Mouse (Mus musculus) hindbrain, postnatal 0 days (tissue): ENCODE data around the gene Gpc6. TPM values are rescaled to one million over a fixed set of nuclear protein-coding genes. Genes with fewer than 3 reads are reported as not detected.
A peak's percentile ranks its signal among the peaks of the same experiment; 100 is the strongest.

ENCODE experiments used
- ATAC-seq: fragments of 200-750 bp; cut with Nextera tagmentation; 2 replicates; pipeline ENCODE4 v1.8.0; 2017; ENCODE audit warnings: mild to moderate bottlenecking, moderate TSS enrichment, moderate library complexity
- DNase-seq: peaks from one replicate; pipeline ENCODE4 v3.0.0-alpha.2; 2015; ENCODE audit warnings: low spot score
- H3K27ac ChIP-seq: fragments of 300-500 bp; sonication (generic); 2 replicates; pipeline ENCODE4 v1.5.1; 2014; ENCODE audit warnings: mild to moderate bottlenecking
- H3K27me3 ChIP-seq: fragments of 300-500 bp; sonication (generic); 2 replicates; pipeline ENCODE4 v1.6.1; 2014; ENCODE audit warnings: low read length, mixed read lengths; ENCODE audit not compliant: insufficient read depth
- H3K36me3 ChIP-seq: fragments of 300-500 bp; sonication (generic); 2 replicates; pipeline ENCODE4 v1.6.1; 2014; ENCODE audit warnings: low read length, mixed read lengths; ENCODE audit not compliant: insufficient read depth
- H3K4me1 ChIP-seq: fragments of 300-500 bp; sonication (generic); 2 replicates; pipeline ENCODE4 v1.6.1; 2014; ENCODE audit warnings: antibody characterized with exemption, low read length, mixed read lengths; ENCODE audit not compliant: insufficient read depth
- H3K4me2 ChIP-seq: fragments of 300-500 bp; sonication (generic); 2 replicates; pipeline ENCODE4 v1.6.1; 2014; ENCODE audit warnings: low read depth, mild to moderate bottlenecking, low read length, moderate library complexity, mixed read lengths
- H3K4me3 ChIP-seq: fragments of 300-500 bp; sonication (generic); 2 replicates; pipeline ENCODE4 v1.5.1; 2014; ENCODE audit warnings: low read length
- H3K9ac ChIP-seq: fragments of 300-500 bp; sonication (generic); replicated peaks from 2 replicates; pipeline ENCODE4 v1.6.1; 2014; ENCODE audit warnings: mild to moderate bottlenecking, low read length, moderate library complexity, mixed read lengths
- H3K9me3 ChIP-seq: fragments of 300-500 bp; sonication (generic); 2 replicates; pipeline ENCODE4 v1.6.1; 2016; ENCODE audit warnings: low read length, mixed read lengths
- CTCF ChIP-seq: IDR thresholded peaks from 2 replicates; pipeline ENCODE4 v1.5.1; 2016; ENCODE audit warnings: antibody characterized with exemption, control low read depth, low read depth
- WGBS: fragments of 180-500 bp; shearing (Covaris S2); extraction: QIAGEN DNeasy Blood & Tissue Kit; methylation state at CpG from one replicate; pipeline ENCODE4 v1.1.7; 2014; 5-methylcytosine and 5-hydroxymethylcytosine counted together
- polyA plus RNA-seq: library from polyadenylated mRNA; unstranded; fragments of >200 nt; fragmentation: Nextera tagmentation; extraction: Ambion mirVana; gene quantifications from 2 replicates; pipeline ENCODE4 v1.2.1, GENCODE M21; 2015
- total RNA-seq: library from RNA; depleted of rRNA; stranded (reverse); fragments of >200 nt; gene quantifications from 2 replicates; pipeline ENCODE4 v1.2.3, GENCODE M21; 2014

Gpc6 gene
- total and polyA plus RNA-seq, 2 experiments from 2014 or later: 17.9 to 28.5 TPM

DNA sequence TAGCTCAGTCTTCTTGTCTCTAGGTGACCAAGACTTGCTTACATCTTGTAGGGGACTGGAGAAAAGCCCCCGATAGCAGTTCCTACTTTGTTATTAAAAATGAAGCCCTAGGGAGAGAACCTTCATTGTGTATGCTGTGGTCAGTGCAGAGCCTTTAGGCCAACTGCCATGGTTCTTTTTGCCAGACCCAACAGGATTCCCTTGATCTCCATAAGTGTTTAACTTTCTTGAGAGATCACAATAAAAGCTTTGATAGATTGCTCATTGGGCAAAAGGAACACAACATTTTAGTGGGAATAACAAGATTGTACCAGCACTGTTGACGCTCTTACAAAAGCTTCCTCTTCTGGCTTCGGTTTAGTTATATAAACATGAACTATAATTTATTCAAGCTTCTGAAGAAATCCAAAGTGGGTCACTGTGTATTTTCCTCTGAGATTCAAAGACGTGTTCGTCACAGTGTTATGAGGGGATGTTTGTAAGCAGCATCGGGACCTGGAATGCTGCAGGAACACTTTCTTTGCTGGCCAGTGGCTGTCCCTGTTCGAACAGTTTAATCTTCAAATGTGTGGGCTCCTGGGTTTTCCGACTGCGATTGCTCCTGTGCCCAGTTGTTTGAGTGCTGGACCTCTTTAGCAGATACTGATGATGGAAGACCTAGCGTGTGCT, 54.7 kb downstream of the Gpc6 start:
- Histone ChIP-seq H3K9ac (no peak overlapping the region), H3K4me1 (no peaks in the 10 kb centered on the region), H3K36me3 (no peaks in the 10 kb centered on the region), H3K9me3 (no peaks in the 10 kb centered on the region), H3K4me3 (no peak overlapping the region), H3K27me3 (no peaks in the 10 kb centered on the region), H3K4me2 (0 out of 2 replicates have a peak overlapping the region, but pooled peaks have one; percentile 11), H3K27ac (no peak overlapping the region)
- DNase-seq (peak; percentile 29), ATAC-seq (peak; percentile 64)
- no peak for TF ChIP-seq CTCF
- WGBS: 71% methylated on average over 10 of the region's 10 CpGs

DNA sequence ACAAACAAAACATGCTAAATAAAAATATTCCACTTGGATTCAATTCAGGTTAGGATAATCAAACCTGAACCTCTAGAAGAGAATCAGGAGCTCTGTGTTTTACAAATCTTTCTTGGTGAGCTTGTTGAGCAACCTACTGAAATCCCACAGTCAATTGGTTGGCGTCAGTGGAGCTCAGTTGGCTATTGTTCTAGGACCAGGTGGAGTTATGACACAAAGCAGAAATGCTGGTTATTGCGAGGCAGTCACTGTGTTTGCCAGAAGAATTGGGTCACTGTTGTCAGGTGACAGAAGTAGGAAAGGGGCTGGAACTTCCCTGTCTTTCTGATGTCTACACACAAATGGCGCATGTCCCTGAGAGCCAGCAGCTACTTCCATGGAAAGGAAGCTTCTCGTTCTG, 56.6 kb downstream of the Gpc6 start:
- H3K4me1 ChIP-seq: no peaks in the 10 kb centered on the region
- DNase-seq: no peak
- no peaks in the 10 kb centered on the region for H3K27me3 ChIP-seq
- H3K4me3 ChIP-seq: no peak overlapping the region
- no peak overlapping the region for H3K27ac ChIP-seq
- H3K36me3 ChIP-seq: no peaks in the 10 kb centered on the region
- ATAC-seq: no peak
- 88% methylated on average over 4 of the region's 4 CpGs for WGBS
- no peak overlapping the region for H3K4me2 ChIP-seq
- no peak for TF ChIP-seq CTCF
- no peak overlapping the region for H3K9ac ChIP-seq
- H3K9me3 ChIP-seq: no peaks in the 10 kb centered on the region

DNA sequence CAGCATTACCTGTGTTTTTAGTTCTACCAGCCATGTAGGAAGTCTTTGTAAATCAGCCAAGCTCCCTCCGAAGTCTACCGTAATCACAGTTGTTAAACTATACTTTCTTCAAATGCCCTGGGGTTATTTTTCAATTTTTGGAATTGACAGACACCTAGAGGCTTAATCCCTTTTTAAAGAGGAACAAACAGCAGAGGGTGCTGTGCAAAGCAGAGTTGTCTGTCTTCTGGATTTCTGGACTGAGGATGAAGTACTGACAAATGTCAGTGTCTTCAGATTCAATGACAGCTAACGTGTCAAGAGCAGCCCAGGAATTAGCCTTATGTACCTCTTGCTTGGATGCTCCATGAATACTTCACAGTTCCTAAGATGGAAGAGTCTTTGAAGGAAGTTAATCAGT, 62.2 kb downstream of the Gpc6 start:
- no peak overlapping the region for H3K27ac ChIP-seq
- no peak for DNase-seq
- no peaks in the 10 kb centered on the region for H3K4me1 ChIP-seq
- no peaks in the 10 kb centered on the region for H3K27me3 ChIP-seq
- no peak overlapping the region for H3K9ac ChIP-seq
- H3K9me3 ChIP-seq: no peaks in the 10 kb centered on the region
- H3K4me2 ChIP-seq: no peak overlapping the region
- H3K4me3 ChIP-seq: no peak overlapping the region
- WGBS: 86% methylated on average over 3 of the region's 3 CpGs
- peak; percentile 40 for TF ChIP-seq CTCF
- H3K36me3 ChIP-seq: no peaks in the 10 kb centered on the region
- no peak for ATAC-seq

- no peak overlapping the region for H3K9ac ChIP-seq
- H3K4me3 ChIP-seq: no peak overlapping the region
- DNase-seq (no peak), ATAC-seq (no peak)
- no peak for TF ChIP-seq CTCF
- H3K27me3 ChIP-seq: no peaks in the 10 kb centered on the region
- no peak overlapping the region for H3K4me2 ChIP-seq
- H3K27ac ChIP-seq: no peak overlapping the region
- H3K9me3 ChIP-seq: no peaks in the 10 kb centered on the region
- H3K36me3 ChIP-seq: no peaks in the 10 kb centered on the region
- WGBS: 76% methylated on average over 1 of the region's 1 CpGs
- H3K4me1 ChIP-seq: no peaks in the 10 kb centered on the region
Measured at GRCm38 (mm10) chr14:117000376-117000775, 75.3 kb downstream of the Gpc6 start.

DNA sequence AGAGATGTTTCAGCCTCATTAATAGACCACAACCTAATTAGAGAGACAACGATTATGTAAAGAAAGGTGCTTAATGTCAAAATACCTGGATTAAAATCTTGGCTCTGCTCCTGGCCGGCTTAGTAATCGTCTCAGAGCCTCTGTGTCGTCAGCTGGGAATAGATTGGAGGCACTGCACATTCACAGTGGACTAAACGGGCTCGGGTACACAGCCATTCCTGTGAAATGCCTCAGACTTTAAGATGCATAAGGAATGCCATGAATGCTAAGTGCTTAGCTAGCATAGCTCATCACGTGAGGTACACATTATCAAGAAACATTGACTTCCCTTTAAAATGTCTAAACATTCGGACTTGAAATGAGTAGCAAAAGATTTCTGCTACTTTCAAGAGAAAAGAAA, 77.2 kb downstream of the Gpc6 start:
- 66% methylated on average over 8 of the region's 8 CpGs for WGBS
- H3K9ac ChIP-seq: no peak overlapping the region
- no peaks in the 10 kb centered on the region for H3K4me1 ChIP-seq
- no peaks in the 10 kb centered on the region for H3K9me3 ChIP-seq
- no peaks in the 10 kb centered on the region for H3K27me3 ChIP-seq
- TF ChIP-seq CTCF: no peak
- DNase-seq: no peak
- H3K4me3 ChIP-seq: no peak overlapping the region
- H3K4me2 ChIP-seq: no peak overlapping the region
- ATAC-seq: no peak
- no peaks in the 10 kb centered on the region for H3K36me3 ChIP-seq
- H3K27ac ChIP-seq: no peak overlapping the region

- Histone ChIP-seq H3K9me3 (no peaks in the 10 kb centered on the region), H3K27ac (no peak overlapping the region), H3K4me2 (no peak overlapping the region), H3K9ac (no peak overlapping the region), H3K36me3 (no peaks in the 10 kb centered on the region), H3K27me3 (no peaks in the 10 kb centered on the region), H3K4me1 (no peaks in the 10 kb centered on the region), H3K4me3 (no peak overlapping the region)
- ATAC-seq: no peak
- DNase-seq: no peak
- WGBS: 78% methylated on average over 3 of the region's 3 CpGs
- TF ChIP-seq CTCF: no peak
Measured at GRCm38 (mm10) chr14:117008781-117009180, 83.7 kb downstream of the Gpc6 start.

- no peak overlapping the region for H3K9ac ChIP-seq
- H3K36me3 ChIP-seq: no peaks in the 10 kb centered on the region
- no peaks in the 10 kb centered on the region for H3K9me3 ChIP-seq
- H3K27me3 ChIP-seq: no peaks in the 10 kb centered on the region
- H3K27ac ChIP-seq: no peak overlapping the region
- H3K4me3 ChIP-seq: no peak overlapping the region
- TF ChIP-seq CTCF: no peak
- ATAC-seq (0 out of 2 replicates have a peak, but pooled peaks have one; percentile 27), DNase-seq (peak; percentile 41)
- no peak overlapping the region for H3K4me2 ChIP-seq
- WGBS: 39% methylated on average over 1 of the region's 1 CpGs
- H3K4me1 ChIP-seq: no peaks in the 10 kb centered on the region
Measured at GRCm38 (mm10) chr14:117012969-117013368, 87.9 kb downstream of the Gpc6 start.
